Mouse (Mus musculus): ENCODE measurements at regions not wholly inside any gene's neighbourhood (a gene's known extent, or its start where the extent isn't known, plus 50 kb on each side); places are given as distances from the start of the nearest gene placed in this dataset.

DNA sequence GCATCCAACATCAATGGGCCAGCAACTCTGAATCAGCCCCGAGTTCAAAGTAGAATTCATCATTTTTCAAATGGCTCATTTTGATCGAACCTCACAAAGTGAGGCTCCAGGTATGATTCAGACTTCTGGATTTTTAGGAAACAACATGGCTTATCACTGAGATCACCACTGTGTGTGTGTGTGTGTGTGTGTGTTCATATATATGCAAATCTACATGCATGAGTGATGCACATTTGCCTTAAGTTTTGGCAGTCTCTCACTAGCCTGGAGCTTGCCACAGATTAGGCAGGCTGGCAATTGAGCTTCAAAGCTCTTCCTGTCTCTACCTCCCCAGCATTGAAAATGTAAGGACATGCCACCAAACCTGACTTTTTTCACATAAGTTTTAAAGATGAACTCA is 195.1 kb upstream of the Mindy3 start:
- no peak for DNase-seq (ENCODE audit: low spot score)

DNA sequence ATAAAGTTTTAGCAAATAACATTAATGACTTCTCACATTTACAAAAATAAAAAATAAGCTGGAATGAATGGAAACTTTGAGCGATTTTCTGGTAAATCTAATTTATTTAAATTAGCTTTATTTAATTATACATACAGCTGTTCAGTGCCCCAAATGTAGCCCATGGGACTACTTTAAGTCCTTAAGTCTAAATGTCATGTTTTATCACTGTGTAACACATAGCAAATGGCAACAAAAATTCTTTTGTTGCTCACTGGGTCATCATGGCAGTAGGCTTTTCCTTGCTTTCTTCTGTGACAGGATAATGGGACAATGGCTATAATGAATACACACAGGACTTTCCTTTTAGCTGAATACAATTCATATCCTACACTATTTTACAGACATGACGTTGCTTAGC is 194.6 kb upstream of the Mindy3 start:
- DNase-seq (ENCODE audit: low spot score): no peak

DNA sequence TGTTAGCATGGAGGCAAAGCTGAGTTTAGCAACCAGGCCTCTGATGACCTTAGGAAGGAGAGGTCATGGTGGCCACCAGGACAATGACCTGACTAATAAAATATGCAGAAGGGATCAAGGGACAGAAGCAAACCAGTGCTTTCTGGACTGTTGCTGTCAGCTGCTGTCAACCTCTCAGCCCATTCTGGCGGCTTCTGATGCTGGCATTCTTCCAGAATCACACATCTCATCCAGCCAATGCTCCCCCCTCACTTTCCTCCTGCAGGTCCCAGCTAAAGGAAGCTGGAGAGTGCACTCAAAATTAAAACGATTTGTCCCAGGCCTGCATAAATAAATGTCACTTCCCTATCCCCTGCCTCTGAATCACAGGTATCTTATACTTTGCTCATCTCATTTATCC is 163.3 kb upstream of the Mindy3 start:
- DNase-seq (ENCODE audit: low spot score): no peak

DNA sequence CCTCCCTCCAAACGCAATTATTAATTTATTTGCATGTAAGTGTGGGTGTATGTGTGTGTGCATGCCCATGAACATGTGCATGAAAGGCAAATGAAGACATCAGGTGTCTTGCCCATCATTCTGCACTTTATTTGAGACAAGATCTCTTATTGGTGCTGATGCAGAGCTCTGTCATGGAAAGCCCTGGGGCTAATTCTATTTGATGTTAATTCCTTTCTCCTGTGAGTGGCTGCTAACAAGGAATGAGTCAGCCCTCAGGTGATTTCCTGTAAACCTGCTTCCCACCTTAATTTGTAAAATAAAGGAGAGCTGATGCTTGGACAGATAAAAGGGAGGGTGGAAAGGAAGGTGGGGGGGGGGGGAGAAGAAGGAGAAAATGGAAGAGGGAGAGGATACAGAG is 138.5 kb upstream of the Mindy3 start:
- DNase-seq (ENCODE audit: low spot score): no peak

DNA sequence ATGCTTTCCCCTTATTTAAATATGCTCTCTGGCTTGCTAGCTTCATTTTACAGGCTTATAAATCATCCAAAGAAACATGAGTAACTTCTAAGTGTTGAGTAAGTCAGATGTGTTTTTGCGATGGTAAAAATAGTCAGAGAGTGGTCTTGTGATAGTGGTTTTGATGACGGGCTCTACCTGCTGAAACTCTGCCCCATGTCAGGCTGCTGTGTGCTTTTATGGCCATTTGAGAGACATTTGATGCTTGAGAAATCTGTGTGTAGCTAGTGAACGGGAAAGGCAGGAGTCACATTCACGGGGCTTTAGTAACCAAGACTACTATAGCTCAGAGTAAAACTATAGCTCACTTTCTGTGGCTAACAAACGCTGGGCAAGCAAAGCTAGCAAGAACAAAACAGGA is 103.1 kb upstream of the Mindy3 start:
- DNase-seq (ENCODE audit: low spot score): no peak

DNA sequence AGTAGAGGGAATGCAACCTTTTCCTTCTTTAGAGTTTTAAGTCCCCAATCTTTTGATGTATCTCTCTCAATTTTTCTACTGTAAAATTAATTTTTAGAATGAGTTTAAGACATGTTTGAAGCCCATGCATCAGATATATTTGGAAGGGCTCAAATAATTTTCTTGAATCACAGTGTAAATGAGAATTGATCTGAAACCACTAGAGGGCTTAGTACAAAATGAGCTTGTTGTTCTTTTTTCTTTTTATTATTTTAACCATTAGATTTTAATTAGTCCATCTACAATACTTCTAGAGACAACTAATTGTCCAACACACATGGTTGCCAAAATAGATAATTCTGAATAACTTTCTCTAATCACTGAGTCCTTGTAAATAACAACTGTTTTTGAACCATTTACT is 102.5 kb upstream of the Mindy3 start:
- DNase-seq (ENCODE audit: low spot score): no peak

GRCm38 (mm10) chr2:12492369-12492768 is 73.1 kb upstream of the Mindy3 start:
- peak; percentile 43 for DNase-seq (ENCODE audit: low spot score)

- no peak for DNase-seq (ENCODE audit: low spot score)
These were observed 50.4 kb upstream of the Mindy3 start for GRCm38 (mm10) chr2:12469440-12470339.
